Mouse (Mus musculus) kidney, embryonic 15.5 days (tissue): ENCODE results near the gene Lilra5. TPM values are rescaled to one million over a fixed set of nuclear protein-coding genes. Genes with fewer than 3 reads are reported as not detected.
"Not testable (repeated sequence)": the region's sequence is repeated elsewhere in the genome, so short reads cannot be mapped to it uniquely, and the experiment has no call there.

Experiments
- ATAC-seq: fragments of 200-750 bp; cut with Nextera tagmentation; replicated peaks from 2 replicates; pipeline ENCODE4 v1.8.0; 2017; ENCODE audit warnings: moderate TSS enrichment; ENCODE audit not compliant: low FRiP score
- H3K27ac ChIP-seq: fragments of 300-500 bp; sonication (generic); 2 replicates; pipeline ENCODE4 v1.5.1; 2015; ENCODE audit warnings: mild to moderate bottlenecking, inconsistent platforms
- H3K27me3 ChIP-seq: fragments of 300-500 bp; sonication (generic); 2 replicates; pipeline ENCODE4 v1.6.1; 2015; ENCODE audit warnings: inconsistent platforms
- H3K36me3 ChIP-seq: fragments of 300-500 bp; sonication (generic); 2 replicates; pipeline ENCODE4 v1.6.1; 2015; ENCODE audit warnings: inconsistent platforms
- H3K4me1 ChIP-seq: fragments of 300-500 bp; sonication (generic); 2 replicates; pipeline ENCODE4 v1.6.1; 2015; ENCODE audit warnings: inconsistent platforms
- H3K4me2 ChIP-seq: fragments of 300-500 bp; sonication (generic); 2 replicates; pipeline ENCODE4 v1.6.1; 2015; ENCODE audit warnings: moderate library complexity, mild to moderate bottlenecking, inconsistent platforms
- H3K4me3 ChIP-seq: fragments of 300-500 bp; sonication (generic); replicated peaks from 2 replicates; pipeline ENCODE4 v1.5.1; 2015; ENCODE audit warnings: mild to moderate bottlenecking, inconsistent platforms
- H3K9ac ChIP-seq: fragments of 300-500 bp; sonication (generic); 2 replicates; pipeline ENCODE4 v1.6.1; 2015; ENCODE audit warnings: mild to moderate bottlenecking, inconsistent platforms
- H3K9me3 ChIP-seq: fragments of 300-500 bp; sonication (generic); replicated peaks from 2 replicates; pipeline ENCODE4 v1.6.1; 2016; ENCODE audit warnings: inconsistent platforms
- WGBS: fragments of 180-500 bp; shearing (Covaris S2); methylation state at CpG from one replicate; pipeline ENCODE4 v1.1.7; 2015; ENCODE audit warnings: mixed read lengths; 5-methylcytosine and 5-hydroxymethylcytosine counted together
- polyA plus RNA-seq: library from polyadenylated mRNA; unstranded; fragments of >200 nt; fragmentation: Nextera tagmentation; extraction: Ambion mirVana; gene quantifications from 2 replicates; pipeline ENCODE4 v1.2.1, GENCODE M21; 2015

Gene Lilra5
- polyA plus RNA-seq, 1 experiment from 2014 or later, result 0.12 TPM

GRCm38 (mm10) chr7:4275500-4275899, 37.9 kb downstream of the Lilra5 start:
- not testable (repeated sequence) for H3K9ac ChIP-seq, H3K4me1 ChIP-seq, H3K4me2 ChIP-seq, H3K27ac ChIP-seq, H3K9me3 ChIP-seq, H3K36me3 ChIP-seq, H3K4me3 ChIP-seq, H3K27me3 ChIP-seq, ATAC-seq
- 88% methylated on average over 10 of the region's 10 CpGs for WGBS

- H3K9me3 ChIP-seq, result 0 out of 2 replicates have a peak, but pooled peaks cover 3% of the 10 kb centered on the region
- H3K27ac ChIP-seq, result no peak overlapping the region
- H3K36me3 ChIP-seq, result no peaks in the 10 kb centered on the region
- no peak overlapping the region for H3K4me3 ChIP-seq
- no peak overlapping the region for H3K9ac ChIP-seq
- no peak for ATAC-seq
- 80% methylated on average over 5 of the region's 5 CpGs for WGBS
- no peaks in the 10 kb centered on the region for H3K4me1 ChIP-seq
- H3K27me3 ChIP-seq, result no peaks in the 10 kb centered on the region
- H3K4me2 ChIP-seq, result no peak overlapping the region
Observed at GRCm38 (mm10) chr7:4292638-4293037, 55.1 kb downstream of the Lilra5 start.

Other genes starting within 250 kb of the Lilra5 start
- 0.70 and 1.1 TPM in 2 replicates for gene Lair1, start 174.6 kb upstream of the Lilra5 start, polyA plus RNA-seq
- 2.1 and 3.0 TPM in 2 replicates for gene Ttyh1, start 118.3 kb upstream of the Lilra5 start, polyA plus RNA-seq
- gene Leng8, start 100.7 kb upstream of the Lilra5 start, polyA plus RNA-seq, result 57.4 and 69.3 TPM in 2 replicates
- gene Leng9, start 87.4 kb upstream of the Lilra5 start, polyA plus RNA-seq, result 2.8 and 3.5 TPM in 2 replicates
- 34.7 and 35.7 TPM in 2 replicates for gene Cdc42ep5, start 72.9 kb upstream of the Lilra5 start, polyA plus RNA-seq
- 0.14 TPM in 1 of 2 replicates, not detected in the other for gene Ncr1, start 100.0 kb downstream of the Lilra5 start, polyA plus RNA-seq
- gene Gp6, start 160.0 kb downstream of the Lilra5 start, polyA plus RNA-seq, result 0.35 TPM in 1 of 2 replicates, not detected in the other
- 30.5 and 30.6 TPM in 2 replicates for gene Rdh13, start 207.9 kb downstream of the Lilra5 start, polyA plus RNA-seq
- 8.9 and 9.0 TPM in 2 replicates for gene Eps8l1, start 222.9 kb downstream of the Lilra5 start, polyA plus RNA-seq